Mouse (Mus musculus) spleen, adult 2 months (tissue): Measurements from ENCODE around the gene Nhlrc2. TPM values are rescaled to one million over a fixed set of nuclear protein-coding genes. Genes with fewer than 3 reads are reported as not detected.

Experiments used
- DNase-seq, 2 experiments: peaks; one replicate each; pipeline versions ENCODE4 v3.0.0 to v3.0.0-alpha.2; 2012 to 2021; ENCODE audit warnings: low spot score in 2 of 2, low read depth in 1 of 2
- H3K27ac ChIP-seq: fragments of 200-500 bp; 2 replicates; pipeline ENCODE4 v1.5.1; 2012; ENCODE audit warnings: low read length, inconsistent platforms; ENCODE audit not compliant: insufficient read depth
- H3K27me3 ChIP-seq: fragments of 200-500 bp; 2 replicates; pipeline ENCODE4 v1.6.1; 2012; ENCODE audit warnings: mild to moderate bottlenecking, moderate library complexity, low read length, inconsistent platforms; ENCODE audit not compliant: control insufficient read depth, insufficient read depth
- H3K36me3 ChIP-seq: fragments of 200-500 bp; 2 replicates; pipeline ENCODE4 v1.6.1; 2012; ENCODE audit warnings: mild to moderate bottlenecking, low read length, inconsistent platforms; ENCODE audit not compliant: control insufficient read depth, insufficient read depth
- H3K4me1 ChIP-seq: fragments of 200-500 bp; 2 replicates; pipeline ENCODE4 v1.6.1; 2011; ENCODE audit warnings: inconsistent platforms; ENCODE audit not compliant: control insufficient read depth, insufficient read depth, insufficient read length
- H3K4me3 ChIP-seq: fragments of 200-500 bp; 2 replicates; pipeline ENCODE4 v1.5.1; 2011; ENCODE audit warnings: mild to moderate bottlenecking, inconsistent platforms; ENCODE audit not compliant: insufficient read depth, insufficient read length; ENCODE audit errors: extremely low read depth
- CTCF ChIP-seq: fragments of 200-500 bp; IDR thresholded peaks from 2 replicates; pipeline ENCODE4 v1.5.1; 2011; ENCODE audit warnings: mild to moderate bottlenecking, inconsistent platforms; ENCODE audit not compliant: insufficient read depth, insufficient read length, insufficient replicate concordance; ENCODE audit errors: extremely low read depth
- POLR2A ChIP-seq: fragments of 200-500 bp; IDR thresholded peaks from 2 replicates; pipeline ENCODE4 v1.6.1; 2011; ENCODE audit warnings: low read depth, low read length, inconsistent platforms
- WGBS: fragments of 180-500 bp; shearing (Covaris S2); methylation state at CpG from one replicate; pipeline ENCODE4 v1.1.7; 2018; 5-methylcytosine and 5-hydroxymethylcytosine counted together
- polyA plus RNA-seq: library from polyadenylated mRNA; depleted of rRNA; stranded (reverse); fragments of >200 nt; gene quantifications from 2 replicates; pipeline ENCODE4 v1.2.3, GENCODE M21; 2012

Gene Nhlrc2
- polyA plus RNA-seq, 1 experiment = 4.7 TPM

DNA sequence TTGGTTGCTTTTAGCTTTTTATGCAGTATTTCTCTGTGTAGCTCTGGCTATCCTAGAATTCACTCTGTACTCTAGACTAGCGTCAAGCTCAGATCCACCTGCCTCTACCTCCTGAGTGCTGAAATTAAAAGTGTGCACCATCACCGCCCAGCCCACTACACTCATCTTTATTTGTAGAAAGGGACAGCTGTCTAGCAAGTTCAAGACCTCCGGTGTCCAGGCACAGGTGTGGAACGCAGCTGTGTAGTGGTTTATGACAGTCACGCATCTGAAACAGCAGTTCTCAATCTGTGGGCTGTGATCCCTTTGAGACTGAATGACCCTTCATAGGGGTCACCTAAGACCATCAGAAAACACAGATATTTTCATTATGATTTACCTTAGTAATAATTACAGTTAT, 41.4 kb downstream of the Nhlrc2 start:
- Histone ChIP-seq H3K36me3 (peaks cover 37% of the 10 kb centered on the region), H3K4me1 (no peaks in the 10 kb centered on the region), H3K27ac (no peak overlapping the region), H3K4me3 (no peak overlapping the region), H3K27me3 (no peaks in the 10 kb centered on the region)
- no peak for TF ChIP-seq POLR2A
- TF ChIP-seq CTCF = no peak
- 88% methylated on average over 5 of the region's 5 CpGs for WGBS
- DNase-seq = no peak

DNA sequence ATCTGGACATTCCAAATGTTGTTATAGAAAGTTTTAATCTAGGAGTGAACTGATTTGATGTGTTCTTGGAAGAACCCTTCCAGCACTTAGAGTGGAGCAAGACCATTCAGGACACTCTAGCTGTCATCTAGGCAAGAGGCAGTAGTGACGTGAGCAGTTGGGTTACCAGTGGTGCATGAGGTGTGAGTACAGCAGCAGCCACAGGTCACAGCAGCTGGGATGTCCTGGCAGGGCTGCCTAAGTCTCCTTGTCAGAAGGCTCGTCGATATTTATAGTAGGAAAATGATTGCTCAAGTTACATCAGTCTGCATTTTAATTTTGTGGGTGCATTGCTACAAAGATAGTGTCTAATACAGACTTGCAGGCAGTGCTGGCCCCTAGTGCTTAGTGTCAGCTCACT, 42.2 kb downstream of the Nhlrc2 start:
- H3K4me1 ChIP-seq = no peaks in the 10 kb centered on the region
- H3K4me3 ChIP-seq = no peak overlapping the region
- no peak for TF ChIP-seq CTCF
- TF ChIP-seq POLR2A = no peak
- no peak overlapping the region for H3K27ac ChIP-seq
- no peaks in the 10 kb centered on the region for H3K27me3 ChIP-seq
- no peak for DNase-seq
- WGBS = 93% methylated on average over 3 of the region's 3 CpGs
- H3K36me3 ChIP-seq = peaks cover 41% of the 10 kb centered on the region

DNA sequence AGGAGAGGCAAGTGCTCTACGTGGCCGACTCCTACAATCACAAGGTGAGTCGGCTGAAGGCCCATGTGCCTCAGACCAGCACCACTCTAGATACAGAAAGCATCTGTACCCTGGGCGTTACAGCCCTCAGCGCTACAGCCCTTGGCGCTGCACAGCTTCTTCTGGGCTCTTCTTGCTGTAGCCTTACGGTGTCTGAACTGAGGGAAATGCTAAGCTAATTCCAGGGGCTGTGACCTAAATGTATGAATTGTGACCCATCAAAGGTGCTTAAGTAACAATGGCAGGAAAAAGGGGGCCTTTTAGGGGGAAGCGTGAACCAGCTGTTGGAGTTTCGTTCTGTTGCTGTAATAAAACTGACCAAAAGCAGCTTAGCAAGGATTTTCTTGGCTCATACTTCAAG, 44.4 kb downstream of the Nhlrc2 start:
- Histone ChIP-seq H3K4me3 (no peak overlapping the region), H3K4me1 (no peaks in the 10 kb centered on the region), H3K27me3 (no peaks in the 10 kb centered on the region), H3K36me3 (peaks cover 49% of the 10 kb centered on the region), H3K27ac (no peak overlapping the region)
- WGBS = 96% methylated on average over 9 of the region's 9 CpGs
- TF ChIP-seq CTCF (no peak), POLR2A (no peak)
- DNase-seq = no peak

DNA sequence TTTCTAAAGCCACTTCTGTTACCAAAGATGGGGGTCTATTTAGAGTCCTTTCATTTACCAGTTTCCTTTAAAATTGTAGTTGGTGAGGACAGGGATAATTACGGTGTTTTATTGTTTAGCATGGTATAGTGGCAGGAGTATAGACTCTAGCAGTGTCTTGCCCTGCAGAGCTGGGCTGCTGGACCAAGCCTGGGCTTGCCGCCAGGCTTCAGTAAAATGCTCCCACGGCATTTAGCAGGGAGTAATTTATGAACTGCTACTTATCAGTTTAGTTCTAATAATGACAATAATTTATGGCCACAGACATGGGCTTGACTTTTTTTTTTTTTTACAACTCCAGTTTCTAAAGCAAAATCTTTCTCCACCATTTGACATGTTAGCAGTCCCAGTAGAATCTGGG, 51.9 kb downstream of the Nhlrc2 start:
- WGBS = 88% methylated on average over 3 of the region's 3 CpGs
- no peak for TF ChIP-seq CTCF
- TF ChIP-seq POLR2A = no peak
- DNase-seq = no peak
- Histone ChIP-seq H3K36me3 (peaks cover 20% of the 10 kb centered on the region), H3K4me3 (no peak overlapping the region), H3K27me3 (no peaks in the 10 kb centered on the region), H3K27ac (no peak overlapping the region), H3K4me1 (no peaks in the 10 kb centered on the region)

DNA sequence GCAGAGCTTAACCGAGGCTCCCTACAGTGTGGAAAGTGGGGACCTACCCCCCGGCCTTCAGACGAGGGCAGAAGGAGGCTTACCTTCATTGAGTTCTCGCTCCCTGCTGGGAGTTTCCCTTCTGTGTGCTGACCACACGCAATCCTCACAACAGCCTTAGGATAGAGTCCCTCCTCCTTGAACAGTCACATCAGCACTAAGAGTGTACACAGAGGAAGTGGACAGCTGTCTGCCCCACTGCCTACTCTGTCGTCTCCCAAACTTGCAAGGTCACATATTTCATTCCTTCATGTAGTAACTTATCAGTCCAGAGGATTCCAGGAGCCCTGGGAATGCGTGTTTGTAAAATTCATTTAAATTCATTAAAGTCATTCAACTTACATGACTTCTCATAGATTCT, 52.7 kb downstream of the Nhlrc2 start:
- no peak for DNase-seq

DNA sequence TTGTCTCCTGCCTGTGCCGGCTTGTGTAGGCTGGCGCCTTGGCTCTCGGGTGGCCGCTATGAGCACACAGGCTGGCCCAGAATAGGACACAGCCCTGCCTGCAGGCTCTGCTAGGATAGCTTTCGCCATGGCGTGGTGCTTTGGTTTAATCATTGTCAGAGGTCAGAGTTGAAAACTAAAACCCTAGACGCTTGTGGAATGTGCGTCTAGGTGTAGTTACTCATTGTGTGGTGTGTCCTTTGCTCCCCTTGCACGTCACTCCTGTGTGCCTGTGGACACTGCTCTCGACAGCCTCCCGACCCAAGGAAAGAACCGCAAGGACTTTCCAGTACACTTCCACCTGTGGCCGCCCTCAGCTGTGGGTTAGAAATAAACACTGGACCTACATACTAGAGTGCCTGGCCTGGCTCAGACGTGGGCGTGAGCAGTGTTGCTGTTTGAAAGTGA, 53.9 kb downstream of the Nhlrc2 start:
- DNase-seq = no peak
- 96% methylated on average over 15 of the region's 15 CpGs for WGBS
- H3K4me1 ChIP-seq = no peaks in the 10 kb centered on the region
- H3K27ac ChIP-seq = no peak overlapping the region
- TF ChIP-seq CTCF (no peak), POLR2A (no peak)
- no peaks in the 10 kb centered on the region for H3K27me3 ChIP-seq
- H3K4me3 ChIP-seq = no peak overlapping the region
- peaks cover 11% of the 10 kb centered on the region for H3K36me3 ChIP-seq

More for the DNA sequence above, 52.7 kb downstream of the Nhlrc2 start:
- TF ChIP-seq POLR2A (no peak), CTCF (no peak)
- Histone ChIP-seq H3K27me3 (no peaks in the 10 kb centered on the region), H3K4me3 (no peak overlapping the region), H3K27ac (no peak overlapping the region), H3K4me1 (no peaks in the 10 kb centered on the region), H3K36me3 (peaks cover 17% of the 10 kb centered on the region)
- WGBS = 83% methylated on average over 7 of the region's 7 CpGs

DNA sequence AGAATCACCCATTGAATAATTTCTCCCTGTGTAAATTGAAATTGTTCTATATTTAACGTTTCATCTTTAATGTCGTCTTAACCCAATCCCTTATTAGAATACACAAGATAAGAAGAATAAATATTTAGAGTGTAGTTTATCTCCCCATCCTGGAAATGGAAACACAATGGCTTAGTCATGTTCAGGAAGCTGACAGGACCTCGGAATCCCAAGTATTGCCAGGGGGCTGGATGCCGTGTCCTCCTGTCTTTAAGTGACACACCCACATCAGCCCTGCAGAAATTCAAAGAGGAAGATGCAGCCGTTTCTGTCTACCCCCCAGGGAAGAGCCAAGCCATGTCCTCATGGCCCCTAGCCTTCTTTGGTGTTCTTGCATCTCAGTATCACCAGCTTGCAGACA, 60.9 kb downstream of the Nhlrc2 start:
- Histone ChIP-seq H3K27ac (no peak overlapping the region), H3K27me3 (no peaks in the 10 kb centered on the region), H3K4me3 (no peak overlapping the region), H3K4me1 (no peaks in the 10 kb centered on the region), H3K36me3 (no peaks in the 10 kb centered on the region)
- WGBS = 32% methylated on average over 5 of the region's 5 CpGs
- TF ChIP-seq POLR2A (no peak), CTCF (no peak)
- no peak for DNase-seq

DNA sequence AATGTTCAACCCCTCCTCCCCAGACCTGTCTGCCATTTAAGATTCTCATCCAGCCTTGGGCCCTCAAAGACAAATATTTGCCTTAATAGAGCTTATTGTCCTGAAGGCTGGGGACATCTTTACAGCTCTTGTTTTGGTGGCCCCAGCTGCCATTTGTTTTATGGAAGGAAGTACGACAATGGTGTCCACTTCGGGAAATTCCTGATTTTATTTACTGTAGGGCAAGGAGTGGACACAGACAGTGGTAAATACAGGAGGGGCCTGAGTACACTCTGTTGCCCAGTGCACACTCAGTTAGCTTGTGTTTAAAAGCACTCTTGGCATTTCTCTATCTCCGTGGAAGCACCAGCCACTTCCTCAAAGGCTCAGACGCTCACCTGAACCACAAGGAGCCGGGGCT, 66.1 kb downstream of the Nhlrc2 start:
- WGBS = 63% methylated on average over 5 of the region's 5 CpGs
- Histone ChIP-seq H3K4me1 (no peaks in the 10 kb centered on the region), H3K27me3 (no peaks in the 10 kb centered on the region), H3K27ac (no peak overlapping the region), H3K4me3 (no peak overlapping the region), H3K36me3 (no peaks in the 10 kb centered on the region)
- TF ChIP-seq POLR2A (no peak), CTCF (no peak)
- no peak for DNase-seq
